Mouse (Mus musculus) fat pad, adult 2 months (tissue): ENCODE results near the gene Rpain.

Experiments used
- DNase-seq: peaks from one replicate; pipeline ENCODE4 v3.0.0-alpha.2; 2011; ENCODE audit warnings: low read depth, low spot score; ENCODE audit errors: extremely low read depth

Gene Rpain

DNA sequence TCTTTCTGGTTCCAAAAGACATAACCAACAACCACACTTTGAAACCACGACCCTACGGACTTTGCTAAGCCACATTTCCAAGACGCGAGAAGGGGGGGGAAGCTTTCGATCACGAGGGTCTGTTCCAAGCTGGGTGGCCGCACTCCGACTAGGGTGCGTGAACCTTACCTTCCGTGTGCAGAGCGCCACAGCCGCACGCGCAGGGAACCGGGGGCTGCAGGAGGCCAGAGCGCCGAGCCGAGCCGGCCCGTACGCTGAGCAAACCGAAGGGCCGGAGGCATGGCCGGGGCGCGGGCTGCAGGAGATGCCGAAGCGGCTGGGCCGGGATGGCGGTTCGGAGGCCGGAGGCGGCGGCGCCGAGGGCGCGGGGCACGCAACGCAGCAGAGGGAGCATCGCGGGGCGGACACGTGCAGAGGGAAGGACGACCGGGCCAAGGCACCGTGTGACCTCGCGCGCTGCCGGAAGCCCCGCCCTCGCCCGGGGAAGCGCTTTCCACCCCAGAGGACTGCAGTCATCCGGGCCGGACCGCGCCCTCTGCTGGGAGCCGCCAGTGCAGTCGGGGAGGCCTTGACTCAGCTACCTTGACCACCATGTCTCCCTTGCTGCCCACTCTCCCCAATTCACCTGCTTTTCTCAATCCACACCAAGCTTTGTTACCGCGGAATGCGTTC is 12.7 kb downstream of the Rpain start, which contains the start of gene C1qbp:
Gene C1qbp, minus strand, starts transcription at position 470 of the 672 bp plus-strand sequence.
- no peak for DNase-seq

DNA sequence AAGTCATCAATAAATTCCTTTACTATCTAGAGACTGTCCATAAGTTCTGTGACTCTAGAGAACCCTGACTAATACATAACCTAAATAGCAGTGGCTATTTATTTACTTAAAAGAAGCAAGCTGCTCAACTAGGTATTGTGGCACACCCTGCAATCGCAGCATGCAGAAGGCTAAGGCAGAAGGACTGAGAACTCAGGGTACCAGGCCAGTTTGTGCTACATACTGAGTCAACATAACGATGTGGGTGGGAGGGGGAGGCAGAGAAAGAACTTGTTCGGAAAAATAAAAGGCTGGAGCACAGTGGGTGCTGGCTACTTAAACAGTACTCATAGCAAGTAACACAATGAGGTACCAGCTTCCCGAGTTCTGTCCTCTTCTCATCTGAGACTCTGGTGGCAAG is 31.2 kb downstream of the Rpain start:
- DNase-seq: no peak

DNA sequence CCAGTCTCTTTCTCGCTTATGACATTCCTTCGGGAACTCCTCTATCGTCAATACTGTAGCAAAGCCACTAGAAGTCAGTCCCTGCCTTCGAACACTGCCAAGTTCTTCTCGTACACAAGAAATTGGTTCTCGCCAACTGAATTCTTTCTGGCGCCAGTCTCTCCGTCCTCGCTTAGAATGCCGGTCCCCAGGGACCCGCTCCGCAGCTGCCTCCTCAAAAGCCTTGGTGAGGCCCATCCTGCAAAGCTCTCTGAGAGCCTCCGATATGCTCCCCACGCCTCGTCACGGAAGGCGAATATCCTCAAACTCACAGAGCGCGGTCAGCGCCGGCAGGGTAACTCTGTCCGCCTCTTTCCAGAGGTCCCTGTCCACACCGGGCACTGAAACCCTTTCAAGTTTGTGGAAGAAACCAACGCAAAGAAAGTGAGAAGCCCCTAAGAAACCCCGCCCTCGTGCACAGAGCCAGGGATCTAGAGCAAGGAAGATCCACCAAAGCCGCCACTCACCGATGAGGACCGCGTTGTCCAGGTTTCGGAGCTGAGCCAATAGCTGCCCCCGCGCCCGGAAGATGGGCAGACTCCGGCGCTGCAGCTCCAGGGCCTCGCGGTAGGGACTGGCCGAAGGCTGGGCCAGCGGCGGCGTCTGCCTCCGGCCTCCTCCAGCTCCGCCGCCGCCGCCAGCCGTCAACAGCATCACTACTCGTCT is 33.8 kb downstream of the Rpain start:
- no peak for DNase-seq

GRCm38 (mm10) chr11:71004316-71004773 is 34.3 kb downstream of the Rpain start, which contains the start of gene Dhx33:
Gene Dhx33 (minus strand): TSS chr11:71004437.
- DNase-seq: peak; percentile 77

DNA sequence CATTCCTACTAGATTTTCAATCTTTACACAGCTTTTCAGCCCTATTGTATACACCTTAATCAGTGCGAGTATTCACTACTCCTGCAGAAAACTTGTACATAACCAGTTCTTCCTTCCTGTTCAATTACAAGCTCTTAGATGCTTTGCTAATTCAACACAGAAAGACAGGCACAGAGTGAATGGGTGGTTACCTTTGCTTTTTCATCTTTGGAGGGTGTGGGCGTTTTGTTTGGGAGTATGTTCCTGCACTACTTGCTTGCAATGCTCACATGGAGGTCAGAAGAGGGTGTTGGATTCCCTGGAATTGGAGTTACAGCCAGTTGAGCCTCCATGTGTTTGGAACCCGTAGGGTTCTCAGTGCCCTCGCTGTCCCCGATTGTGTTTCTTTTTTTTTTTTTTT is 35.0 kb downstream of the Rpain start:
- no peak for DNase-seq

DNA sequence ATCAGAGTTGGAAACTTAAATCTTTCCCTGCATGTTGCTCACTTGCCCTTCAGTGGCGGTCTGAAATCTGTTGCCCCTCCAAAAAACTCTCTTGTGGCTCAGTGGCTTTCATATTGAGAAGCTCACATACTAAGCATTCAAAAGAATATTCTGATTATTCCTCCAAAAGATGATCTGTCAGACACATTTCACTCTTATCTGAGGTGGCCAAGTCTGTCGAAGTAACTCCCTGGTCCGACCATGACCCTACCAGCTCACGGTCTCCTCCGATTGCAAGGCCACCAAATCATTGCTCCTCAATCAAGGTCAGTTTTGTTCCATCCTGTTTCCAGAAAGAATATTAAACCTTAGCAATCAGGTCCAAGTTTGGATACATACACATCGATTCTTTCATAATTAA is 37.0 kb downstream of the Rpain start:
- DNase-seq: no peak

- no peak for DNase-seq
Observed at GRCm38 (mm10) chr11:71007831-71008230, 37.8 kb downstream of the Rpain start.

DNA sequence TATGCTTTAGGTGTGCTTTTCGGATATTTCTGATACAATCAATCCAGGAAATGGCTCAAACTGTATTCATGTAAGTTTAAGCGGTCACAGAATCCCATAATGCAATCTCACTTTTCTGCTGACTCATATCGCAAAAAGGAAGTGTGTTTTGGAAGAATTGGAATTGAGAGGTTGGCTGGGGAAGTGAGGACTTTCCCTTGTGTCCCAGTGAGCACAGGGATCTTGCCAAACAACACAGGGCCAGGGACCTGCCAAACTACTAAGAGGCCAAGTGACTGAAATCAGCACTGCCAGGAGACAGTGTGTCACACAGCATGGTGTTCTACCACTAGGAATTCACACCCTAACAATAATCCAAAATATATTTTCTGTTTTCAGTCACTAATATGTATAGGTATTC is 38.3 kb downstream of the Rpain start:
- no peak for DNase-seq

DNA sequence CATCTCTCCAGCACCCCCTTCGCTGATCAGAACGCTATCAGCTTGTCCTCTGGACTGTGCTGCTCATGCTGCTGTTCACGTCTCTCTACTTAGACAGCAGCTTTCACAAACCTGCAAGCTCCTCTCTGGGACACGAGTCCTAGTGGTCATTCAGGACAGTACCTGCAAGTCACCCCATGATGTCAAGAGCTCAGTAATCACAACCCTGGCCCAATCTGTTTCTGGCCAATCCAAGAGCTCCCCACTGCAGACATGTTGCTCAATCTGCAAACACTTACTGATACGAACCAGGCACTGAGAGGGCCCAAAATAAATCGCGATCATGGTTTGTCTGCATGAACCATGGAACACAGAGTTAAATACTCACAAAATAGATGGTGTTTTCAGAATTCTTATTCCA is 42.7 kb downstream of the Rpain start:
- no peak for DNase-seq

GRCm38 (mm10) chr11:71017051-71017450 is 47.0 kb downstream of the Rpain start:
- no peak for DNase-seq

- no peak for DNase-seq
Observed at GRCm38 (mm10) chr11:71018416-71019200, 48.6 kb downstream of the Rpain start.

GRCm38 (mm10) chr11:71019201-71020068 is 49.4 kb downstream of the Rpain start, which contains the start of the genes Mis12 and Derl2:
Gene Mis12 (plus strand): TSS chr11:71019611.
Gene Derl2 (minus strand): TSS chr11:71019841.
- peak; percentile 94 for DNase-seq
